Mouse (Mus musculus) CH12.LX (cell line): ENCODE measurements at regions not wholly inside any gene's neighbourhood (a gene's known extent, or its start where the extent isn't known, plus 50 kb on each side); places are given as distances from the start of the nearest gene placed in this dataset.

Source experiments
- DNase-seq: peaks from one replicate; pipeline ENCODE4 v3.0.0-alpha.2; 2013; ENCODE audit errors: extremely low read depth
- H3K27ac ChIP-seq: 2 replicates; pipeline ENCODE4 v1.5.1; 2012; ENCODE audit warnings: low read depth, mild to moderate bottlenecking, control low read depth, moderate library complexity; ENCODE audit not compliant: insufficient read depth
- H3K27me3 ChIP-seq: replicated peaks from 2 replicates; pipeline ENCODE3; 2012; ENCODE audit warnings: inconsistent platforms
- H3K36me3 ChIP-seq, 2 experiments: replicated peaks in 1 of 2; 2 replicates each; pipeline versions ENCODE3 to v1.6.1; 2012; ENCODE audit warnings: inconsistent platforms in 1 of 2, low read length in 1 of 2, mild to moderate bottlenecking in 1 of 2, mixed read lengths in 1 of 2, moderate library complexity in 1 of 2; ENCODE audit not compliant: control insufficient read depth in 1 of 2, insufficient read depth in 1 of 2
- H3K4me1 ChIP-seq, 2 experiments: 2 replicates each; pipeline ENCODE4 v1.6.1; 2012; ENCODE audit warnings: inconsistent platforms in 1 of 2, moderate library complexity in 1 of 2; ENCODE audit not compliant: insufficient read depth in 2 of 2, control insufficient read depth in 1 of 2
- H3K4me2 ChIP-seq: 2 replicates; pipeline ENCODE4 v1.6.1; 2012; ENCODE audit warnings: low read depth, mild to moderate bottlenecking, control low read depth; ENCODE audit not compliant: poor library complexity, insufficient read depth, severe bottlenecking
- H3K4me3 ChIP-seq, 3 experiments: fragments of 150-350 bp in 1 of 3; sonication (generic) in 1 of 3; replicated peaks in 1 of 3; 2 replicates each; pipeline versions ENCODE3 to v1.5.1; 2011 to 2012; ENCODE audit warnings: low read depth in 2 of 3, low read length in 2 of 3, mild to moderate bottlenecking in 2 of 3, moderate library complexity in 2 of 3, control low read depth in 1 of 3, improper control_type of control experiment in 1 of 3, inconsistent platforms in 1 of 3, mixed read lengths in 1 of 3; ENCODE audit not compliant: poor library complexity in 1 of 3
- H3K79me2 ChIP-seq: replicated peaks from 2 replicates; pipeline ENCODE4 v1.6.1; 2012; ENCODE audit warnings: mild to moderate bottlenecking, moderate library complexity; ENCODE audit not compliant: control insufficient read depth, poor library complexity, insufficient read depth, severe bottlenecking; ENCODE audit errors: extremely low read depth
- H3K9ac ChIP-seq: 2 replicates; pipeline ENCODE4 v1.6.1; 2012; ENCODE audit warnings: low read depth, mild to moderate bottlenecking, control low read depth, moderate library complexity; ENCODE audit not compliant: insufficient read depth
- H3K9me3 ChIP-seq: replicated peaks from 2 replicates; pipeline ENCODE3; 2012; ENCODE audit warnings: low read length, inconsistent platforms, mixed read lengths
- BHLHE40 ChIP-seq: IDR thresholded peaks from 2 replicates; pipeline ENCODE4 v1.6.1; 2011; ENCODE audit warnings: mild to moderate bottlenecking, low read depth, low read length, improper control_type of control experiment
- JUN ChIP-seq: IDR thresholded peaks from 2 replicates; pipeline ENCODE4 v1.6.1; 2011; ENCODE audit warnings: low read depth, mild to moderate bottlenecking, low read length, improper control_type of control experiment, moderate library complexity; ENCODE audit not compliant: insufficient read depth
- MAFK ChIP-seq: IDR thresholded peaks from 2 replicates; pipeline ENCODE4 v1.6.1; 2011; ENCODE audit warnings: low read length, improper control_type of control experiment; ENCODE audit not compliant: insufficient replicate concordance
- MAX ChIP-seq: IDR thresholded peaks from 2 replicates; pipeline ENCODE4 v1.6.1; 2011; ENCODE audit warnings: low read length, improper control_type of control experiment
- MAZ ChIP-seq: IDR thresholded peaks from 2 replicates; pipeline ENCODE4 v1.6.1; 2012; ENCODE audit warnings: low read depth, mild to moderate bottlenecking, inconsistent platforms, low read length, improper control_type of control experiment, moderate library complexity
- MXI1 ChIP-seq: IDR thresholded peaks from 2 replicates; pipeline ENCODE4 v1.6.1; 2011; ENCODE audit warnings: mild to moderate bottlenecking, low read depth, low read length, improper control_type of control experiment
- NELFE ChIP-seq: IDR thresholded peaks from 2 replicates; pipeline ENCODE4 v1.6.1; 2011; ENCODE audit warnings: low read depth, low read length, improper control_type of control experiment
- NRF1 ChIP-seq: IDR thresholded peaks from 2 replicates; pipeline ENCODE4 v1.6.1; 2014; ENCODE audit warnings: low read depth, mild to moderate bottlenecking, inconsistent platforms, low read length, improper control_type of control experiment, moderate library complexity
- PAX5 ChIP-seq: IDR thresholded peaks from 2 replicates; pipeline ENCODE4 v1.6.1; 2012; ENCODE audit warnings: low read length, inconsistent platforms, mixed read lengths
- POLR2A ChIP-seq: IDR thresholded peaks from 2 replicates; pipeline ENCODE4 v1.6.1; 2011; ENCODE audit warnings: low read depth, mild to moderate bottlenecking, improper control_type of control experiment, low read length
- POLR2AphosphoS2 ChIP-seq: IDR thresholded peaks from 2 replicates; pipeline ENCODE4 v1.6.1; 2011; ENCODE audit warnings: low read depth, low read length, improper control_type of control experiment
- SMC3 ChIP-seq: IDR thresholded peaks from 2 replicates; pipeline ENCODE4 v1.6.1; 2011; ENCODE audit warnings: low read depth, low read length, improper control_type of control experiment
- TCF12 ChIP-seq: IDR thresholded peaks from 2 replicates; pipeline ENCODE4 v1.6.1; 2014; ENCODE audit warnings: low read depth, mild to moderate bottlenecking, inconsistent platforms, low read length, improper control_type of control experiment
- USF2 ChIP-seq: conservative IDR thresholded peaks from 2 replicates; pipeline ENCODE4 v1.6.1; 2011; ENCODE audit warnings: low read depth, low read length, improper control_type of control experiment
- ZC3H11A ChIP-seq: IDR thresholded peaks from 2 replicates; pipeline ENCODE4 v1.6.1; 2012; ENCODE audit warnings: low read depth, mild to moderate bottlenecking, inconsistent platforms, low read length, improper control_type of control experiment
- ZKSCAN1 ChIP-seq: IDR thresholded peaks from 2 replicates; pipeline ENCODE4 v1.6.1; 2012; ENCODE audit warnings: low read depth, inconsistent platforms, low read length, improper control_type of control experiment, borderline replicate concordance
- ZMIZ1 ChIP-seq: IDR thresholded peaks from 2 replicates; pipeline ENCODE4 v1.6.1; 2012; ENCODE audit warnings: low read depth, mild to moderate bottlenecking, inconsistent platforms, low read length, improper control_type of control experiment
- ZNF384 ChIP-seq: IDR thresholded peaks from 2 replicates; pipeline ENCODE4 v1.6.1; 2012; ENCODE audit warnings: low read depth, low read length, improper control_type of control experiment, inconsistent platforms
- dilution Hi-C: fragments of 300-500 bp; cut with MboI; formaldehyde crosslinking; loops from 2 replicates; pipeline ENCODE4 v1.14.3; 2020; ENCODE audit warnings: low sequenced_read_pairs; ENCODE audit not compliant: extremely low pct_unique_long_range_greater_than_20kb, extremely low pct_ligation_motif_present
- in situ Hi-C: fragments of 300-500 bp; cut with MboI; formaldehyde crosslinking; loops from 3 replicates; pipeline ENCODE4 v1.14.3; 2019; ENCODE audit warnings: low sequenced_read_pairs, low pct_ligation_motif_present, low pct_unique_long_range_greater_than_20kb, mixed read lengths

DNA sequence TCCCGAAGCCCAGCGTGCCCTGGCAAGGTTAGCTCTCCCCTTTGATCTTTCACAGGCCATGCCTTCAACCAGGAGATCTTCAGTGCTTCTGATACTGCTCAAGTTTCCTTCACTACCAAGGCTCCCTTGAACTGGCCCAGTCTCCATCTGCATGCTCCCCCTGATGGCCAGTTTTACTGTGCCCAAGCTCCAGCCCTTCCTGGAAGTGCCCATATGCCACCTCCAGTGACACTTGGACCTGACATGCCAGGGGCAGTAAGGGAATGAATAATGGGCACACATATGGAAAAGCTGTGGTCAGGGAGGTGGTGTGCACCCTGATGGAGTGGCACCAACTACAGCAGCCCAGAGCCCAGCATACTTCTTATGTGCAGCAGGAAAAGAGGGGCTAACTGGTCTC is 256.7 kb upstream of the Zmiz1 start:
- Histone ChIP-seq H3K4me1 (peaks cover 0 to 10% of the 10 kb centered on the region in 2 experiments; a peak in 1 of 4 replicates), H3K79me2 (no peaks in the 10 kb centered on the region), H3K4me3 (no peak overlapping the region), H3K36me3 (no peaks in the 10 kb centered on the region), H3K4me2 (no peak overlapping the region), H3K27me3 (no peaks in the 10 kb centered on the region), H3K9me3 (no peaks in the 10 kb centered on the region), H3K27ac (no peak overlapping the region), H3K9ac (no peak overlapping the region)
- in situ Hi-C loops (no loop called here), dilution Hi-C loops (no loop called here)
- no peak for DNase-seq
- no peak for TF ChIP-seq MAX
- TF ChIP-seq MAZ: no peak
- TF ChIP-seq MXI1: no peak
- no peak for TF ChIP-seq NELFE
- TF ChIP-seq ZC3H11A: no peak
- no peak for TF ChIP-seq TCF12
- TF ChIP-seq MAFK: no peak

GRCm38 (mm10) chr14:25204091-25204490 is 254.9 kb upstream of the Zmiz1 start:
- no peaks in the 10 kb centered on the region for H3K27me3 ChIP-seq
- H3K27ac ChIP-seq: no peak overlapping the region
- peaks cover 0 to 14% of the 10 kb centered on the region in 2 experiments; a peak in 2 of 4 replicates for H3K4me1 ChIP-seq
- DNase-seq: no peak
- no peak overlapping the region for H3K4me2 ChIP-seq
- H3K36me3 ChIP-seq: no peaks in the 10 kb centered on the region
- no peak overlapping the region for H3K9ac ChIP-seq
- TF ChIP-seq PAX5 (no peak), SMC3 (no peak), USF2 (no peak), JUN (no peak), NRF1 (no peak), POLR2A (no peak), ZKSCAN1 (no peak), NELFE (no peak), ZNF384 (no peak), POLR2AphosphoS2 (no peak), TCF12 (no peak), BHLHE40 (no peak), ZMIZ1 (no peak)
- in situ Hi-C loops: no loop called here
- dilution Hi-C loops: no loop called here
- no peaks in the 10 kb centered on the region for H3K9me3 ChIP-seq
- H3K4me3 ChIP-seq: no peak overlapping the region
- no peaks in the 10 kb centered on the region for H3K79me2 ChIP-seq
